Comparison of ENCODE assay signal across 35 mouse cellular contexts in genomic region chr4:139511557-139511956, GRCm38 (mm10).
"Had no signal": no experiment of that assay in that cellular context is flagged by ENCODE, and none has a peak within 500 bp of the region (broad histone marks: within the 10 kb centered on the region; RNA-seq: fewer than 3 reads in every experiment).

No protein-coding gene starts in this region.

- ATAC-seq: hindbrain, embryonic 16.5 days; hindbrain, postnatal 0 days; inflammation-experienced regulatory T-cells, adult 6 months; intestine, embryonic 15.5 days; intestine, embryonic 16.5 days; intestine, postnatal 0 days had no signal

- H3K27ac ChIP-seq: heart, embryonic 10.5 days; heart, embryonic 13.5 days; heart, embryonic 15.5 days; hindbrain, embryonic 10.5 days; hindbrain, embryonic 12.5 days; hindbrain, embryonic 13.5 days; hindbrain, embryonic 14.5 days; hindbrain, embryonic 15.5 days; hindbrain, postnatal 0 days; intestine, embryonic 15.5 days; kidney, embryonic 15.5 days; kidney, postnatal 0 days; layer of hippocampus, adult 2 months had no signal

- H3K4me1 ChIP-seq: heart, embryonic 10.5 days; heart, embryonic 15.5 days; hindbrain, embryonic 12.5 days; hindbrain, embryonic 13.5 days; hindbrain, embryonic 15.5 days; kidney, embryonic 15.5 days had no signal

- H3K27me3 ChIP-seq: heart, embryonic 12.5 days; heart, embryonic 13.5 days; heart, embryonic 15.5 days; hindbrain, embryonic 12.5 days; hindbrain, embryonic 13.5 days; hindbrain, embryonic 15.5 days; intestine, embryonic 15.5 days; kidney, embryonic 15.5 days had no signal

- H3K36me3 ChIP-seq: heart, embryonic 10.5 days; heart, embryonic 12.5 days; heart, embryonic 13.5 days; heart, embryonic 15.5 days; hindbrain, embryonic 10.5 days; hindbrain, embryonic 12.5 days; hindbrain, embryonic 13.5 days; hindbrain, embryonic 15.5 days; intestine, embryonic 15.5 days; kidney, embryonic 15.5 days had no signal

- H3K4me2 ChIP-seq: heart, embryonic 11.5 days; heart, embryonic 12.5 days; heart, embryonic 13.5 days; heart, embryonic 15.5 days; hindbrain, embryonic 12.5 days; hindbrain, embryonic 13.5 days; hindbrain, embryonic 14.5 days; hindbrain, embryonic 15.5 days; intestine, embryonic 15.5 days; kidney, embryonic 15.5 days had no signal

- DNase-seq: heart, postnatal 10 days; heart, postnatal 14 days; heart, postnatal 36 days; heart, postnatal 4 days; kidney, adult 11 months; kidney, adult 18-20 months; kidney, adult 2 months; kidney, adult 8-10 months; kidney, adult 9 months; kidney, postnatal 10 days; kidney, postnatal 14 days; kidney, postnatal 25 days; kidney, postnatal 36 days; kidney, postnatal 4 days; layer of hippocampus, adult 9-11 months; layer of hippocampus, postnatal 36 days had no signal

- H3K9me3 ChIP-seq: heart, embryonic 12.5 days; heart, embryonic 13.5 days; heart, embryonic 15.5 days; hindbrain, embryonic 10.5 days; hindbrain, embryonic 12.5 days; hindbrain, embryonic 13.5 days; hindbrain, embryonic 15.5 days; intestine, embryonic 15.5 days; kidney, embryonic 15.5 days had no signal

- H3K4me3 ChIP-seq: heart, embryonic 10.5 days; heart, embryonic 12.5 days; heart, embryonic 13.5 days; heart, embryonic 15.5 days; hindbrain, embryonic 10.5 days; hindbrain, embryonic 12.5 days; hindbrain, embryonic 13.5 days; hindbrain, embryonic 15.5 days; intestine, embryonic 15.5 days; kidney, embryonic 15.5 days; layer of hippocampus, adult 2 months had no signal

- H3K9ac ChIP-seq: heart, embryonic 12.5 days; heart, embryonic 13.5 days; heart, embryonic 15.5 days; hindbrain, embryonic 12.5 days; hindbrain, embryonic 13.5 days; hindbrain, embryonic 14.5 days; hindbrain, embryonic 15.5 days; intestine, embryonic 15.5 days; kidney, embryonic 15.5 days had no signal
